Mouse (Mus musculus): ENCODE measurements at regions not wholly inside any gene's neighbourhood (a gene's known extent, or its start where the extent isn't known, plus 50 kb on each side); places are given as distances from the start of the nearest gene placed in this dataset.

- Histone ChIP-seq H3K4me2 (no peak overlapping the region), H3K27ac (replicated peaks) (no peak overlapping the region), H3K36me3 (no peaks in the 10 kb centered on the region), H3K4me3 (no peak overlapping the region), H3K4me1 (no peaks in the 10 kb centered on the region), H3K9me3 (peaks cover 7% of the 10 kb centered on the region; the same call in 1 of the 2 replicates), H3K27me3 (replicated peaks) (no peaks in the 10 kb centered on the region), H3K9ac (no peak overlapping the region)
- ATAC-seq (ENCODE audit: extremely low read depth, insufficient number of reproducible peaks, low FRiP score, low TSS enrichment): no peak
- WGBS: 86% methylated on average over 4 of the region's 4 CpGs
Measured at GRCm38 (mm10) chr1:153994871-153995270, 94.8 kb upstream of the Teddm2 start.

GRCm38 (mm10) chr1:153997201-153998181, 97.5 kb upstream of the Teddm2 start:
- peaks cover 7% of the 10 kb centered on the region; the same call in 1 of the 2 replicates for H3K9me3 ChIP-seq
- H3K4me1 ChIP-seq: no peaks in the 10 kb centered on the region
- no peak for ATAC-seq (ENCODE audit: extremely low read depth, insufficient number of reproducible peaks, low FRiP score, low TSS enrichment)
- H3K9ac ChIP-seq: no peak overlapping the region
- H3K4me2 ChIP-seq: no peak overlapping the region
- no peaks in the 10 kb centered on the region for H3K36me3 ChIP-seq
- no peaks in the 10 kb centered on the region for H3K27me3 ChIP-seq (replicated peaks)
- H3K27ac ChIP-seq (replicated peaks): no peak overlapping the region
- WGBS: 76% methylated on average over 15 of the region's 15 CpGs
- H3K4me3 ChIP-seq: no peak overlapping the region

GRCm38 (mm10) chr1:153999776-154000175, 99.7 kb upstream of the Teddm2 start:
- Histone ChIP-seq H3K4me2 (no peak overlapping the region), H3K4me3 (no peak overlapping the region), H3K36me3 (no peaks in the 10 kb centered on the region), H3K9ac (no peak overlapping the region), H3K27ac (replicated peaks) (no peak overlapping the region), H3K4me1 (0 out of 2 replicates have a peak, but pooled peaks cover 6% of the 10 kb centered on the region), H3K9me3 (no peaks in the 10 kb centered on the region), H3K27me3 (replicated peaks) (no peaks in the 10 kb centered on the region)
- ATAC-seq (ENCODE audit: extremely low read depth, insufficient number of reproducible peaks, low FRiP score, low TSS enrichment): no peak
- 41% methylated on average over 6 of the region's 6 CpGs for WGBS

- Histone ChIP-seq H3K9ac (no peak overlapping the region), H3K9me3 (no peaks in the 10 kb centered on the region), H3K36me3 (no peaks in the 10 kb centered on the region), H3K27me3 (replicated peaks) (no peaks in the 10 kb centered on the region), H3K4me2 (no peak overlapping the region), H3K4me3 (no peak overlapping the region), H3K4me1 (peaks cover 11% of the 10 kb centered on the region; the same call in 1 of the 2 replicates), H3K27ac (replicated peaks) (no peak overlapping the region)
- WGBS: 66% methylated on average over 7 of the region's 7 CpGs
- no peak for ATAC-seq (ENCODE audit: extremely low read depth, insufficient number of reproducible peaks, low FRiP score, low TSS enrichment)
Measured at GRCm38 (mm10) chr1:154003669-154004068, 103.6 kb upstream of the Teddm2 start.

- Histone ChIP-seq H3K27me3 (replicated peaks) (no peaks in the 10 kb centered on the region), H3K9me3 (no peaks in the 10 kb centered on the region), H3K4me3 (no peak overlapping the region), H3K4me2 (no peak overlapping the region), H3K4me1 (peaks cover 15% of the 10 kb centered on the region; the same call in 1 of the 2 replicates), H3K9ac (no peak overlapping the region), H3K27ac (replicated peaks) (no peak overlapping the region), H3K36me3 (no peaks in the 10 kb centered on the region)
- WGBS: 82% methylated on average over 4 of the region's 4 CpGs
- ATAC-seq (ENCODE audit: extremely low read depth, insufficient number of reproducible peaks, low FRiP score, low TSS enrichment): no peak
Measured at GRCm38 (mm10) chr1:154004647-154005046, 104.6 kb upstream of the Teddm2 start.

- no peak overlapping the region for H3K27ac ChIP-seq (replicated peaks)
- WGBS: 79% methylated on average over 13 of the region's 13 CpGs
- H3K4me2 ChIP-seq: no peak overlapping the region
- no peaks in the 10 kb centered on the region for H3K27me3 ChIP-seq (replicated peaks)
- H3K9ac ChIP-seq: no peak overlapping the region
- H3K4me1 ChIP-seq: peaks cover 15% of the 10 kb centered on the region; the same call in 1 of the 2 replicates
- H3K9me3 ChIP-seq: no peaks in the 10 kb centered on the region
- H3K4me3 ChIP-seq: no peak overlapping the region
- ATAC-seq (ENCODE audit: extremely low read depth, insufficient number of reproducible peaks, low FRiP score, low TSS enrichment): no peak
- no peaks in the 10 kb centered on the region for H3K36me3 ChIP-seq
Measured at GRCm38 (mm10) chr1:154006055-154006454, 106.0 kb upstream of the Teddm2 start.

- H3K9ac ChIP-seq: no peak overlapping the region
Measured at GRCm38 (mm10) chr1:154007440-154007839, 107.4 kb upstream of the Teddm2 start.

GRCm38 (mm10) chr1:154008593-154009310, 108.7 kb upstream of the Teddm2 start:
- no peak overlapping the region for H3K9ac ChIP-seq
- H3K36me3 ChIP-seq: no peaks in the 10 kb centered on the region
- peaks cover 12% of the 10 kb centered on the region; the same call in 1 of the 2 replicates for H3K4me1 ChIP-seq
- no peak overlapping the region for H3K27ac ChIP-seq (replicated peaks)
- WGBS: 65% methylated on average over 11 of the region's 11 CpGs
- H3K4me2 ChIP-seq: no peak overlapping the region
- H3K27me3 ChIP-seq (replicated peaks): no peaks in the 10 kb centered on the region
- no peaks in the 10 kb centered on the region for H3K9me3 ChIP-seq
- no peak overlapping the region for H3K4me3 ChIP-seq
- ATAC-seq (ENCODE audit: extremely low read depth, insufficient number of reproducible peaks, low FRiP score, low TSS enrichment): no peak

More at GRCm38 (mm10) chr1:154007440-154007839, 107.4 kb upstream of the Teddm2 start:
- Histone ChIP-seq H3K36me3 (no peaks in the 10 kb centered on the region), H3K9me3 (no peaks in the 10 kb centered on the region), H3K4me1 (peaks cover 15% of the 10 kb centered on the region; the same call in 1 of the 2 replicates), H3K4me2 (no peak overlapping the region), H3K27me3 (replicated peaks) (no peaks in the 10 kb centered on the region), H3K27ac (replicated peaks) (no peak overlapping the region), H3K4me3 (no peak overlapping the region)
- WGBS: 72% methylated on average over 3 of the region's 3 CpGs
- no peak for ATAC-seq (ENCODE audit: extremely low read depth, insufficient number of reproducible peaks, low FRiP score, low TSS enrichment)

- Histone ChIP-seq H3K4me1 (peaks cover 9% of the 10 kb centered on the region; the same call in 1 of the 2 replicates), H3K4me3 (no peak overlapping the region)
- no peak for ATAC-seq (ENCODE audit: extremely low read depth, insufficient number of reproducible peaks, low FRiP score, low TSS enrichment)
Measured at GRCm38 (mm10) chr1:154010681-154011080, 110.7 kb upstream of the Teddm2 start.

GRCm38 (mm10) chr1:154016516-154016915, 116.5 kb upstream of the Teddm2 start:
- Histone ChIP-seq H3K27ac (replicated peaks) (no peak overlapping the region), H3K27me3 (replicated peaks) (no peaks in the 10 kb centered on the region), H3K4me1 (no peaks in the 10 kb centered on the region), H3K36me3 (no peaks in the 10 kb centered on the region), H3K4me2 (no peak overlapping the region), H3K9ac (no peak overlapping the region), H3K9me3 (no peaks in the 10 kb centered on the region), H3K4me3 (no peak overlapping the region)
- WGBS: 55% methylated on average over 2 of the region's 2 CpGs
- ATAC-seq (ENCODE audit: extremely low read depth, insufficient number of reproducible peaks, low FRiP score, low TSS enrichment): no peak

More at GRCm38 (mm10) chr1:154010681-154011080, 110.7 kb upstream of the Teddm2 start:
- H3K27me3 ChIP-seq (replicated peaks): no peaks in the 10 kb centered on the region
- H3K9me3 ChIP-seq: no peaks in the 10 kb centered on the region
- no peak overlapping the region for H3K9ac ChIP-seq
- no peak overlapping the region for H3K27ac ChIP-seq (replicated peaks)
- H3K36me3 ChIP-seq: no peaks in the 10 kb centered on the region
- H3K4me2 ChIP-seq: no peak overlapping the region
- 74% methylated on average over 4 of the region's 4 CpGs for WGBS

GRCm38 (mm10) chr1:154018241-154018640, 118.2 kb upstream of the Teddm2 start:
- H3K4me3 ChIP-seq: no peak overlapping the region
- H3K27ac ChIP-seq (replicated peaks): no peak overlapping the region
- ATAC-seq (ENCODE audit: extremely low read depth, insufficient number of reproducible peaks, low FRiP score, low TSS enrichment): no peak
- no peak overlapping the region for H3K4me2 ChIP-seq
- no peaks in the 10 kb centered on the region for H3K4me1 ChIP-seq
- no peaks in the 10 kb centered on the region for H3K9me3 ChIP-seq
- H3K27me3 ChIP-seq (replicated peaks): no peaks in the 10 kb centered on the region
- 74% methylated on average over 6 of the region's 6 CpGs for WGBS
- no peak overlapping the region for H3K9ac ChIP-seq
- H3K36me3 ChIP-seq: no peaks in the 10 kb centered on the region

Data from heart, embryonic 13.5 days (tissue).